13 mouse cellular contexts compared by ENCODE assay signal in genomic region chr9:42083661-42084067, GRCm38 (mm10). TPM values are rescaled to one million over a fixed set of nuclear protein-coding genes. Genes with fewer than 3 reads are reported as not detected.
A peak's percentile ranks its signal among the peaks of the same experiment; 100 is the strongest.
DNase-seq lines count a peak whose midpoint lies in the region; ATAC-seq and TF ChIP-seq lines count a peak whose summit lies in the region.
"Had no signal": no experiment of that assay in that cellular context is flagged by ENCODE, and none has a peak within 500 bp of the region (broad histone marks: within the 10 kb centered on the region; RNA-seq: fewer than 3 reads in every experiment).

No protein-coding gene starts in this region.

- 25% methylated on average over 4 of the region's 4 CpGs for WGBS in spleen, adult 2 months

- H3K4me3 ChIP-seq in spleen, adult 2 months (ENCODE audit: extremely low read depth, insufficient read depth, insufficient read length): no peak overlapping the region
- H3K4me3 ChIP-seq: heart, embryonic 13.5 days; hindbrain, embryonic 15.5 days; limb, embryonic 15.5 days; myocyte had no signal

- TF ChIP-seq CTCF in spleen, adult 2 months (IDR thresholded peaks at IDR 0.05; ENCODE audit: extremely low read depth, insufficient read depth, insufficient read length, insufficient replicate concordance): no peak

- H3K4me1 ChIP-seq in spleen, adult 2 months (ENCODE audit: control insufficient read depth, insufficient read depth, insufficient read length): peaks cover 31% of the 10 kb centered on the region; the same call in 1 of the 2 replicates
- H3K4me1 ChIP-seq: hindbrain, embryonic 15.5 days; limb, embryonic 15.5 days had no signal

- H3K27me3 ChIP-seq in spleen, adult 2 months (ENCODE audit: control insufficient read depth, insufficient read depth, low read length): no peaks in the 10 kb centered on the region
- H3K27me3 ChIP-seq: heart, embryonic 13.5 days; hindbrain, embryonic 15.5 days; limb, embryonic 15.5 days had no signal

- intact Hi-C loops in left cerebral cortex, postnatal 36 days (cut with DNase I): loop anchor here (5.0 kb wide), 1 partner anchor 39 kb away; the partner anchor contains the start of gene Sorl1

- peak; percentile 36 to 50 for DNase-seq in spleen, adult 2 months (ENCODE audit: low read depth in 1 of 2, low spot score in 2 of 2)
- DNase-seq in spleen, postnatal 4 days (ENCODE audit: low spot score in 2 of 2): no peak
- peak; percentile 81 for DNase-seq in left cerebral cortex, postnatal 36 days (ENCODE audit: low spot score in 2 of 2)
- DNase-seq in urinary bladder, postnatal 25 days (ENCODE audit: low spot score): no peak
- no peak for DNase-seq in kidney, adult 18-20 months
- DNase-seq in urinary bladder, postnatal 36 days (ENCODE audit: low spot score in 2 of 2): no peak
- no peak for DNase-seq in lung, postnatal 4 days
- DNase-seq: thymus, adult 2 months had no signal

- peak overlapping the region; percentile 85 for H3K27ac ChIP-seq in spleen, adult 2 months (ENCODE audit: insufficient read depth, low read length)
- H3K27ac ChIP-seq: heart, embryonic 13.5 days; hindbrain, embryonic 15.5 days; limb, embryonic 15.5 days had no signal

- H3K36me3 ChIP-seq in spleen, adult 2 months (ENCODE audit: control insufficient read depth, insufficient read depth, low read length): peaks cover 23% of the 10 kb centered on the region
- H3K36me3 ChIP-seq: limb, embryonic 15.5 days had no signal

- no peak for TF ChIP-seq POLR2A in spleen, adult 2 months (IDR thresholded peaks at IDR 0.05; ENCODE audit: low read depth, low read length)

- peak; percentile 81 for ATAC-seq in granulocyte monocyte progenitor cell, adult 5-6 weeks (replicated peaks; ENCODE audit: poor library complexity, severe bottlenecking)

RNA-seq across cellular contexts. Expression of gene Sorl1, which starts 40.4 kb away (rescaled TPM):
- 69.7 and 93.6 TPM in 2 replicates for polyA plus RNA-seq in spleen, adult 2 months (2012; rRNA removed)
- total RNA-seq in granulocyte monocyte progenitor cell, adult 5-6 weeks (2014; fragmentation: Nextera tagmentation): 19.1 and 22.0 TPM in 2 replicates
- 29.8 and 45.2 TPM in 2 replicates for total RNA-seq in granulocyte monocyte progenitor cell, adult 5-6 weeks (2017)
- total RNA-seq in left cerebral cortex, postnatal 36 days (2021): 100 to 1,000 TPM; 205 to 221 TPM

Comparison
In these comparisons a context has a peak if more than half of its experiments do, and no peak if none do; other contexts are left out.
1. DNase-seq: peak in spleen, adult 2 months (2 of 2) and left cerebral cortex, postnatal 36 days (2 of 2); none in spleen, postnatal 4 days (0 of 2), urinary bladder, postnatal 25 days (single experiment), kidney, adult 18-20 months (single experiment), urinary bladder, postnatal 36 days (0 of 2) and lung, postnatal 4 days (0 of 2).
2. RNA of gene Sorl1, which starts 40.4 kb away (total RNA-seq): 205 to 221 TPM in left cerebral cortex, postnatal 36 days; 19.1 to 45.2 TPM in granulocyte monocyte progenitor cell, adult 5-6 weeks; every median in the first group is over 4 times any median in the second.